Mouse (Mus musculus): ENCODE data around the gene Duox1. TPM values are rescaled to one million over a fixed set of nuclear protein-coding genes. Genes with fewer than 3 reads are reported as not detected.
"Not testable (repeated sequence)": the region's sequence is repeated elsewhere in the genome, so short reads cannot be mapped to it uniquely, and the experiment has no call there.

The Duox1 gene
- polyA plus RNA-seq, 1 experiment: not detected

DNA sequence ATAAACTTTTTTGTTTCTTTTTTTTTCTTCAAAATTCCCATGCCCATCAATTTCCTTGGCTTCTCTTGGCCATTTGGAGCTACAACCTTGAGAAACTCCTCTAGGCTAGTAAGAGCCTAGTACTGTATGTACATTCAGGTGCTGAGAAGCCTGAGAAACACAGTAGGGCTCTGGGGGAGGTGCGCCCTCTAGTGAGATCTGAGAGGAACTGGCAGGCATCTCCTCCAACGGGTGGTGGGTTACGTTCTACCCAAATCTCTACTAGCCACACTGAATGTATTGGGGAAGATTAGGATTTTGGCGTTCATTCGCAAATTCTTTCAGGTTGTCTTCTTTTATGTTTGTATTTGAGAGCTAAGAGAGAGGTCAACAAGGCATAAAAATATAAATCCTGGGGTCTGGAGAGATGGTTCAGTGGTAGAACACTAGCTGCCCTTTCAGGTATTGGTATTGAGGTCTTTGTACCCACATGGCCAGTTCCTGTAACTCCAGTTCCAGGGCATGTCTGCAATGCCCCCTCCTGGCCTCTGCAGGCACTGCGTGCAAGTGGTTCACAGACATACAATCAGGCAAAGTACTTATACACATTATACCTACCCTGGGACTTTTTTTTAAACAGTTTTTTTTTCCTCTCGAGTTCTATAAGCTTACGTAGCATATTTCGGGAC is 12.8 kb upstream of the Duox1 start:
- Histone ChIP-seq H3K4me3 (ENCODE audit: insufficient read depth, low read depth, low read length) (no peak overlapping the region), H3K27ac (replicated peaks; ENCODE audit: low read depth, low read length) (no peak overlapping the region), H3K4me1 (ENCODE audit: control insufficient read depth, insufficient read depth, insufficient read length, low read length) (peaks cover 2% of the 10 kb centered on the region; the same call in 1 of the 2 replicates)

DNA sequence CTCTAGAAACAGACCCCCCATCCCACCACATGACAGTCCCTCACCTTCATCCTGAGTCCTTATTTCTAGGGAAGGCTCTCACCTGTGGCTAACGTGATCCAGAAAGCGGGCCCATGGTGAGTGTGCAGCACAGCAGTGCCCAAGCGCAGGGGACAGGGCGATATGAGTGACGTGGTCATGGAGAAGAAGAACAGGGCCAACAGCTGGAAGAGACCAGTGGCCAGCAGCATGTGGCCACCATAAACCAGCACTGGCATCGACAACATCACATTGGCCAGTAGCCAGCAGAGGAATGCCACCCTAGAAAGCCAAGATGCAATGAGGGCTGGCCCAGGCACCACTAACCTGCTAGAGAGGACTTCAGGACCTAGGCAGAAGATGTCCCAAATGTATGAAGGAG is 10.9 kb upstream of the Duox1 start:
- Histone ChIP-seq H3K4me3 (ENCODE audit: insufficient read depth, low read depth, low read length) (no peak overlapping the region), H3K4me1 (ENCODE audit: control insufficient read depth, insufficient read depth, insufficient read length, low read length) (peaks cover 2% of the 10 kb centered on the region; the same call in 1 of the 2 replicates), H3K27ac (replicated peaks; ENCODE audit: low read depth, low read length) (no peak overlapping the region)

GRCm38 (mm10) chr2:122305097-122305892 is 10.2 kb upstream of the Duox1 start:
- no peak overlapping the region for H3K27ac ChIP-seq (replicated peaks; ENCODE audit: low read depth, low read length)
- peaks cover 2% of the 10 kb centered on the region; the same call in 1 of the 2 replicates for H3K4me1 ChIP-seq (ENCODE audit: control insufficient read depth, insufficient read depth, insufficient read length, low read length)

DNA sequence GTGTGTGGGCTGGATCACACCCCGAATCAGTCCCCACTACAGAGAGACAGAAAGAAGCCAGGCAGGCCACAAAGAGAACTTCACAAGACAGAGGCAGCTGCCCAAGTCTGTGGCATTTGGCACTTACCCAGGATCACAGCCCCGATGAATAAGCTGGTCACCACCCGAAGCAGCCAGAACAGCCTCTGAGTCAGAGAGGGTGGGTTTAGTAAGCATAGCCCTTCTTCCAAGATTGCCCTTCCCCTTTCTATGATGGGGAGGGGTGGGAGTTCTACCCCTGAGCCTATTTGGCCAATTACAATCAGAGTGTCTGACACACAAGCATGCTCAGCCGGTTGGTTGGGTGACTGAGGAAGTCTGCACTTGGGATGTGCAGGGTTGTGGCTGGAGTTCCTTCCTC is 9.3 kb upstream of the Duox1 start:
- peaks cover under 1% of the 10 kb centered on the region; the same call in 1 of the 2 replicates for H3K4me1 ChIP-seq (ENCODE audit: control insufficient read depth, insufficient read depth, insufficient read length, low read length)
- H3K4me3 ChIP-seq (ENCODE audit: insufficient read depth, low read depth, low read length): no peak overlapping the region
- H3K27ac ChIP-seq (replicated peaks; ENCODE audit: low read depth, low read length): no peak overlapping the region

More at GRCm38 (mm10) chr2:122305097-122305892, 10.2 kb upstream of the Duox1 start:
- H3K4me3 ChIP-seq (ENCODE audit: insufficient read depth, low read depth, low read length): no peak overlapping the region

DNA sequence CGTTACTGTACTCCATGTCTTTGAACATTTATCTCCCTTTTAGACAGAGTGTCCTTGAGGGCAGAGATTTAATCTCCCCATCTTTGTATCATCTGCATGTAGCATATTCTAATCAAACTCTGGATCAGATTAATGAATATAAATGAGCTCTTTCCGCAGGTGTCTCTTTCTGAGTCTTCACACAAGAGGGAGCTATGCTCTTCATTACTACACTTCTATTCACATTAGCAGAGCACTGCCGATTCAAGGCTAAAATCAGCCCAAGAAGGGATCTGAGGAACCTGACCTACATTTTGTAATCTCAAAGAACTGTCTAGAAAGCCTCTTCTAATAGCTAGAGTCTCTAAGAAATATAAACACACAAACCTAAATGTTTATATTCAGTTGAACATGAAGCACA is 5.8 kb upstream of the Duox1 start:
- H3K27ac ChIP-seq (replicated peaks; ENCODE audit: low read depth, low read length): no peak overlapping the region
- H3K4me1 ChIP-seq (ENCODE audit: control insufficient read depth, insufficient read depth, insufficient read length, low read length): no peaks in the 10 kb centered on the region
- no peak overlapping the region for H3K4me3 ChIP-seq (ENCODE audit: insufficient read depth, low read depth, low read length)

DNA sequence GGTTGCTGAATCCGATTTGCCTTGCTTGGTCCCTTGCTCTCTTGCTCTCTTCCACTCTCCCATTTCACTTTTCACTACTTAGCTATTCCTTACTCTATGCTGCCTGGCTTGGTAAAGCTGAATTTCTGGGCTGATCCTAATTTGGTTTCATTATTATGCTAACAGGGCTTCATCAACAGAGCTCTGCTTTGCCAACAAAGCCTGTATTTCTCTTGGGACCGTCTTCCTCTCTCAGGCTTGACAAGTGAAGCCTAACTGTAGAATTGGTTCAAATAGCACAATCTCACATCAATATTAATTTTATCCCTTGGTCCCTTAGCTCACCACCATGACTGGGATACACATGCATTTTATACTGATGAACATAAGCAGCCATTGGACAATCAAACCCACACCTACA is 3.9 kb upstream of the Duox1 start:
- H3K4me3 ChIP-seq (ENCODE audit: insufficient read depth, low read depth, low read length): no peak overlapping the region
- H3K27ac ChIP-seq (replicated peaks; ENCODE audit: low read depth, low read length): no peak overlapping the region
- H3K4me1 ChIP-seq (ENCODE audit: control insufficient read depth, insufficient read depth, insufficient read length, low read length): no peaks in the 10 kb centered on the region

- Histone ChIP-seq H3K4me1 (ENCODE audit: control insufficient read depth, insufficient read depth, insufficient read length, low read length) (no peaks in the 10 kb centered on the region), H3K4me3 (ENCODE audit: insufficient read depth, low read depth, low read length) (peak overlapping the region; percentile 36), H3K27ac (replicated peaks; ENCODE audit: low read depth, low read length) (no peak overlapping the region)
Measured at GRCm38 (mm10) chr2:122312722-122313417, 2.6 kb upstream of the Duox1 start.

GRCm38 (mm10) chr2:122313536-122313935 is 1.9 kb upstream of the Duox1 start, which contains the start of gene Duoxa1:
Gene Duoxa1, minus strand, starts transcription at chr2:122313730.
- no peaks in the 10 kb centered on the region for H3K4me1 ChIP-seq (ENCODE audit: control insufficient read depth, insufficient read depth, insufficient read length, low read length)
- peak within 1 kb of the TSS; percentile 36 for H3K4me3 ChIP-seq (ENCODE audit: insufficient read depth, low read depth, low read length)

GRCm38 (mm10) chr2:122317384-122317783 is 1.9 kb downstream of the Duox1 start:
- Histone ChIP-seq H3K4me1 (ENCODE audit: control insufficient read depth, insufficient read depth, insufficient read length, low read length) (no peaks in the 10 kb centered on the region), H3K27ac (replicated peaks; ENCODE audit: low read depth, low read length) (no peak overlapping the region), H3K4me3 (ENCODE audit: insufficient read depth, low read depth, low read length) (no peak overlapping the region)

More at GRCm38 (mm10) chr2:122313536-122313935, 1.9 kb upstream of the Duox1 start, which contains the start of gene Duoxa1:
- no peak within 1 kb of the TSS for H3K27ac ChIP-seq (replicated peaks; ENCODE audit: low read depth, low read length)

GRCm38 (mm10) chr2:122323960-122324359 is 8.5 kb downstream of the Duox1 start:
- no peak overlapping the region for H3K4me3 ChIP-seq (ENCODE audit: insufficient read depth, low read depth, low read length)
- no peak overlapping the region for H3K27ac ChIP-seq (replicated peaks; ENCODE audit: low read depth, low read length)
- no peaks in the 10 kb centered on the region for H3K4me1 ChIP-seq (ENCODE audit: control insufficient read depth, insufficient read depth, insufficient read length, low read length)

GRCm38 (mm10) chr2:122324586-122324985 is 9.1 kb downstream of the Duox1 start:
- no peak overlapping the region for H3K27ac ChIP-seq (replicated peaks; ENCODE audit: low read depth, low read length)
- no peaks in the 10 kb centered on the region for H3K4me1 ChIP-seq (ENCODE audit: control insufficient read depth, insufficient read depth, insufficient read length, low read length)
- H3K4me3 ChIP-seq (ENCODE audit: insufficient read depth, low read depth, low read length): no peak overlapping the region

DNA sequence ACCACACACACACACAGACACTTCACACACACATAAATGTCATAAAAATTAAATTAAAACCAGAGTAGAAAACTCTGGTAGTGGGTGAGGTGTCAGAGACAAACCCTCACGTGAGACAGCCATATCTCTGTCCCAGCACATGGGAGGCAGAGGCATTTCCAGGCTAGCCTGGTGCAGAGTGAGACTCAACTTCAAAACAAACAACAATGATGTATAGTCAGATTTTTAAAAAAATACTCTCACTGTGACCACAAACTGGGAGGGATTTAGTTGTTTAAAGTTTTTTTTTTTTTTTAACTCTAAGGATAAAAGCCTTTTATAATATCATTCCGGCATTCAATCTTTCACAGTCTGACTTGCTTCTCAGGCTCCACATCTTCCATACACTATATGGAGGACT is 9.9 kb downstream of the Duox1 start:
- Histone ChIP-seq H3K4me3 (ENCODE audit: insufficient read depth, low read depth, low read length) (no peak overlapping the region), H3K27ac (replicated peaks; ENCODE audit: low read depth, low read length) (no peak overlapping the region), H3K4me1 (ENCODE audit: control insufficient read depth, insufficient read depth, insufficient read length, low read length) (no peaks in the 10 kb centered on the region)

DNA sequence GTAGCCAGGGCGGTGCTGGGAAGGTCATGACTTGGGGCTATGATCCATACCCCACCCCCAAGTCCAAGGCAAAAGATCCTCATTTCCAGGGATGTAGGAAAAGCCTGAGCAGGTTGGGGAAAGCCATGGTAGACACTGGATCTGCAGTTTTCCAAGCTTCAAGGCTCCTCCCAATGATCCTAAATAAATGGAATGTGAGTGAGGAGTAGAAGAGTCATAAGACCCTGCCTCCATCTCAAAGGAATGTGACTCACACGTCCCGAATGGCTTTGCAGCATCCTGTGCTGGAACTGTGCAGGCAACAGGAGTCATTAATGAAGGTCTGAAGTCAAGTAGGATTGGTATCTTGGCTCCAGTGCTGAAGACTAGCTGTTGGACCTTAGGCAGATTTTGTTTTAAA is 12.5 kb downstream of the Duox1 start:
- no peak overlapping the region for H3K27ac ChIP-seq (replicated peaks; ENCODE audit: low read depth, low read length)
- H3K4me3 ChIP-seq (ENCODE audit: insufficient read depth, low read depth, low read length): no peak overlapping the region
- H3K4me1 ChIP-seq (ENCODE audit: control insufficient read depth, insufficient read depth, insufficient read length, low read length): no peaks in the 10 kb centered on the region

DNA sequence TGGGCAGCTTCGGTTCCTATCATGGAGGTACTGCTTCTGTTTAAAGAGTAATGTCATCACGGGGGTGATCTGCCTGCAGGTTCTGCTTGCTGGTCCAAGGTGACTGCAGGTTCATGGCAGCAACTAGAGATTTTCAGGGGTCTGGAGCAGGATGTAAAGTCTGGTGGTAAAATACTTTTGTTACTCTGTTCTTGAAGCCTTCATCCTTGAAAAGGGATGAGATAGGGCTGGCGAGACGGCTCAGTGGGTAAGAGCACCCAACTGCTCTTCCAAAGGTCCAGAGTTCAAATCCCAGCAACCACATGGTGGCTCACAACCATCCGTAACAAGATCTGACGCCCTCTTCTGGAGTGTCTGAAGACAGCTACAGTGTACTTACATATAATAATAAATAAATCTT is 14.8 kb downstream of the Duox1 start:
- H3K27ac ChIP-seq (replicated peaks; ENCODE audit: low read depth, low read length); H3K4me1 ChIP-seq (ENCODE audit: control insufficient read depth, insufficient read depth, insufficient read length, low read length); H3K4me3 ChIP-seq (ENCODE audit: insufficient read depth, low read depth, low read length): not testable (repeated sequence)

DNA sequence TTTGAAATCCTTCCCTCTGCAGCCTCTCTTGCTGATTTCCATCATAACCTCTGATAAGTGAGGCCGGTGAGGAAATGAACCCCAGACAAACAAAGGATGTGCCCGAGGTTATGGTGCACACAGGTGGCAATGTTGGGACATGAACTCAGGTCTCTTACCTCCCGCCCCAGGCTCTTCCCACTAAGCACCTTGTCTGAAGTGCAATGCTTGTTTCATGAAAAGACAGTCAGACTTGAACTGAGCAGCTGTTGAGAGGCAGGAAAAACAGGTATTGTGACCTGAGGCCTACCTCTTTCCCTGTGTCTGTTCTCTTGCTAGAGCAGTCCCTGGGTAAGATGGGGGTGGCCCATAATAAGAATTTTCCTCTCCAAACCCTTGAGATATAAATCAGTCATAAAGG is 16.8 kb downstream of the Duox1 start:
- Histone ChIP-seq H3K4me1 (ENCODE audit: control insufficient read depth, insufficient read depth, insufficient read length, low read length) (no peaks in the 10 kb centered on the region), H3K4me3 (ENCODE audit: insufficient read depth, low read depth, low read length) (no peak overlapping the region), H3K27ac (replicated peaks; ENCODE audit: low read depth, low read length) (no peak overlapping the region)
